Mouse (Mus musculus): ENCODE measurements at regions not wholly inside any gene's neighbourhood (a gene's known extent, or its start where the extent isn't known, plus 50 kb on each side); places are given as distances from the start of the nearest gene placed in this dataset.
"Not testable (repeated sequence)": the region's sequence is repeated elsewhere in the genome, so short reads cannot be mapped to it uniquely, and the experiment has no call there.

DNA sequence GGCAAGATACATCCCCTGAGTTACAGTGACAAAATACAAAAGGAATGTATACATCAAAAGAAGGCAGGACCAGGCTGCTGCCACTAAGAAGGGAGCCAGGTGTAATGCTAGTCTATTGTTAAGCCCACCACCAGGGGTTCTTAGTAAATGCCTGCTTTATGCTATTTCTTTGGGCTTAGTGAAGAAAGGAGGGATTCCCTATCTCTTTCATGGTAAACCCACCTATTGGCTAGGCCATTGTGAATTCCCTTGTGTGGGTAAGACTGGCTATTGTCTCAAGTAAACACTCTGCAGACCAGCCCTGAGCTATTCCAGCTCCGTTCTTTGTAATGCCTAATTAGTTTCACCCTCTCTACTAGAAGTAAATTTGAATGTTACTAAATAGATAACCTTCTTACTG lies 716.6 kb upstream of the 1700015G11Rik start:
- CTCF ChIA-PET = not testable (repeated sequence)

DNA sequence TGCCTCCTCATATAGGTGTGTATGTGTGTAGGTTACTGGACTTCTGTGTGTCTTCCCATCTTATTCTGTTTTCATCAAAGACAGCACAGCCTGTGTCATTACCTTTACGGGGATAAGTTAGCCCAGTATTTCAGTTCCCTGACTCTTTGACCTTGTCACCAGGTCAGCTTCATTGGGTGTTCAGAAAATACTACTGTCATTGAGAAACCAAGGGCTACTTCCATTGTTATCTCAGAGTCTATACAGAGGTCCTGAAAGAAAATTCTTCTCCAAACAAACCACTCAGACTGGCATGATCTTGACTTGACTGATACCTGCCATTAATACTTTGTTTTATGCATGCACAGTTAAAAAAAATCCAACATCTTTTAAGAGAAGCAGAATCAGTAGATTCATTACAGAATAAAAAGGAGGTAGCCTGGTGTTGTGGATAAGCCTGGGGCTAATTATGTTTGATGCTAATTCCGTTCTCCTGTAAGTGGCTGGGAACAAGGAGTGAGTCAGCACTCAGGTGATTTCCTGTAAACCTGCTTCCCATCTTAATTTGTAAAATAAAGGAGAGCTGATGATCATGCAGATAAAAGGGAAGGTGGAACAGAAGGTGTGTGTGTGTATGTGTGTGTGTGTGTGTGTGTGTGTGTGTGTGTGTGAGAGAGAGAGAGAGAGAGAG lies 710.8 kb upstream of the 1700015G11Rik start:
- CTCF ChIA-PET = interaction anchor here (0.6 kb wide), 1 partner anchor 118 kb away, joined by 4 read pairs; no protein-coding TSS in a partner anchor

DNA sequence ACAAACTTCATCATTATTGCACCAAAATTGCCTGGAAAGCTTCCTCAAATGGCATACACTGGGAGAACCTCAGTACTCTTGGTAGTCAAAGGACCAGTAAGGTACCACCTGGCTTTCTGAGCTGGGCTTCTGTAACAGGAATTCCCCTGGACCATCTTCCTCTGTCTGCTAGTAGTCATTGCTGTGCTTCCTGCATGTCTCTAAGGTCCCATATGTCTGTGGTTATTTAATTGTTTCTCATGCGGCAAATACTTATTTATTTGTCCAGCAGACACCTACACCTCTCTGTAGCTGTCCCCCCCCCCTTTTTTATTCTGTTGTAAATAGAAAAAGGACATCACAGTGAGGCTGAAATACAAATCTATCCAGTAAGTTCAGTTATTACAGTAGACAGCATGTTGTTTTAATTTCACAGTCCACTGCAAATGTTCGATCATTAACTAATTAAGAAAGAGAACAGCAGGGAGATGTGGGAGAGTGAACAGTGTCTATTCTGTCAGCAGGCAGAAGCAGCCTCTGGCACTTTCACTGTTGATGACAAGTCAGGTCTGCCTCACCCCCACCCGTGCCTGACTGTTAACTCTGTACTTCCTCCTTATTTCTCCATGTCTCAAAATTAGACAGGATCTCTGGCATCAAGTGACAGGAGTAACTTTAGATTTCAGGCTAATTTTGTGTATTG lies 687.1 kb upstream of the 1700015G11Rik start:
- CTCF ChIA-PET = no interaction called here

DNA sequence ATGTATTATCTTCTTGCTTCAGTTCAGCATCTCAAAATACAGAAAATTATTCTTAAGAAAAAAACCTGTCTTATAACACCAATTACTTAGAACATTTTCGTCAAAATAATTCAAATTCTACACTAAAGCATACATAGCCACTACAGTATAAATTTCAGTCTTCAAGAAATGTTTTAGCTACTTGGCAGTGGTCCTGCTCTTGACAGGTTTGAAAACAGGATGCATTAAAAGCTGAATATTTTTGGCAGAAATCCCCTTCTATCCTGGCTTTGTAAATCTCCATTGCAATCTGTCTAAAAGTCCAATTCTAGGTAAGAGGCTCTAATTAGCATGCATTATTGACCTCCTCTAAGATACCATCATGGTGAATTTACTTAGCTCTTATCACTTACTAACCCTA lies 652.8 kb upstream of the 1700015G11Rik start:
- CTCF ChIA-PET = no interaction called here
